Mouse (Mus musculus): ENCODE results near the gene Faf2. TPM values are rescaled to one million over a fixed set of nuclear protein-coding genes. Genes with fewer than 3 reads are reported as not detected.

Gene Faf2
- total and polyA plus RNA-seq, 2 experiments from 2014 or later = 41.9 to 65.0 TPM

DNA sequence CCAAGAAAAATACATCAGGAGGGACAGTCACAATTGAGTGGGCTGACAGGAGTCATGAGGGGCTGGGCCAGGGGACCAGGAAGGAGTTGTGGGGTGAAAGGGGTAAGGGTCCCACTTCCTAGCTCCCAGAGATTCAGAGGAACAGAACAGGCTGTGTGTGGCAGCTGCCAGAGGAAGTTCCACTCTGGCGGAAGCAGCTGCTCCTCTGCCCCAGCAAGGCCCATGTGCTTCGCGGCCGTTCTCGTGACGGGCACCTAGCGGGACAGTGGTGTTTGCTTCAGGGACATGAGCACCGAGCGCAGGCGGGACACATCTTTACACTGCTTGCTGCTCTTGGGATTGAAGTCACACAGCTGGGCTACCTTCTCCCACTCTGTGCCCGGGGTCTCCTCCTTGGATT lies 28.0 kb upstream of the Faf2 start:
- Histone ChIP-seq H3K4me1 (ENCODE audit: insufficient read depth, low read length) (peaks cover 9% of the 10 kb centered on the region), H3K9me3 (ENCODE audit: low read length) (no peaks in the 10 kb centered on the region), H3K27ac (no peak overlapping the region), H3K4me3 (ENCODE audit: low read length) (no peak overlapping the region), H3K9ac (replicated peaks; ENCODE audit: low read length) (no peak overlapping the region), H3K36me3 (ENCODE audit: insufficient read depth, low read length) (peaks cover 7% of the 10 kb centered on the region; the same call in 1 of the 2 replicates), H3K4me2 (ENCODE audit: low read depth, low read length) (no peak overlapping the region), H3K27me3 (ENCODE audit: insufficient read depth, low read length) (no peaks in the 10 kb centered on the region)
- ATAC-seq (no peak), DNase-seq (ENCODE audit: low spot score) (no peak)
- TF ChIP-seq CTCF (IDR thresholded peaks at IDR 0.05; ENCODE audit: low read depth) = no peak
- 82% methylated on average over 11 of the region's 11 CpGs for WGBS

- H3K4me2 ChIP-seq (ENCODE audit: low read depth, low read length) = no peak overlapping the region
- no peaks in the 10 kb centered on the region for H3K9me3 ChIP-seq (ENCODE audit: low read length)
- no peaks in the 10 kb centered on the region for H3K27me3 ChIP-seq (ENCODE audit: insufficient read depth, low read length)
- H3K4me1 ChIP-seq (ENCODE audit: insufficient read depth, low read length) = peaks cover 6% of the 10 kb centered on the region
- peaks cover 13% of the 10 kb centered on the region; the same call in 1 of the 2 replicates for H3K36me3 ChIP-seq (ENCODE audit: insufficient read depth, low read length)
- DNase-seq (ENCODE audit: low spot score) (no peak), ATAC-seq (no peak)
- no peak overlapping the region for H3K4me3 ChIP-seq (ENCODE audit: low read length)
- no peak overlapping the region for H3K27ac ChIP-seq
- WGBS = 70% methylated on average over 8 of the region's 8 CpGs
- no peak for TF ChIP-seq CTCF (IDR thresholded peaks at IDR 0.05; ENCODE audit: low read depth)
- H3K9ac ChIP-seq (replicated peaks; ENCODE audit: low read length) = no peak overlapping the region
These were observed 25.4 kb upstream of the Faf2 start for GRCm38 (mm10) chr13:54596107-54596690.

DNA sequence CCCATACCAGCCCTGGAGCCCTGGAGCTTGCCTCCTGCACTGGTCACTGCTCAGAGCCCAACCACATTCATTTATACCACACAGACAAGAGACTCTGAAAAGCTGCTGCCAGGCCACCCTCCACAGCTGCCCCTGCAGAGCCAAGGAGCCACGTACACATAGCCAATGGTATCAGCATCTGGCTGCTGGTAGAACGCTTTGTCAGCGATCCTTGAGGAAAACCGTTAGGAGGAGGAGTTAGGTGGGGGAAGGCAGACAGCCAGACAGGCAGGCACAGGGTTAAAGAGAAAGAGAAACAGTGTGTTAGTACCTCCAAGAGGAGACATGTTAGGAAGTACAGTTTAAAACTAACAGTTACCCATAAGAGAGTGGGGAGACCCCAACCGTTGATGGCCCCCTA lies 24.7 kb upstream of the Faf2 start:
- WGBS = 60% methylated on average over 5 of the region's 5 CpGs
- TF ChIP-seq CTCF (IDR thresholded peaks at IDR 0.05; ENCODE audit: low read depth) = no peak
- peaks cover 14% of the 10 kb centered on the region; the same call in 1 of the 2 replicates for H3K36me3 ChIP-seq (ENCODE audit: insufficient read depth, low read length)
- no peak for DNase-seq (ENCODE audit: low spot score)
- no peaks in the 10 kb centered on the region for H3K9me3 ChIP-seq (ENCODE audit: low read length)
- no peak overlapping the region for H3K4me3 ChIP-seq (ENCODE audit: low read length)
- H3K27ac ChIP-seq = no peak overlapping the region
- H3K4me2 ChIP-seq (ENCODE audit: low read depth, low read length) = no peak overlapping the region
- H3K9ac ChIP-seq (replicated peaks; ENCODE audit: low read length) = no peak overlapping the region
- ATAC-seq = no peak
- H3K27me3 ChIP-seq (ENCODE audit: insufficient read depth, low read length) = no peaks in the 10 kb centered on the region
- H3K4me1 ChIP-seq (ENCODE audit: insufficient read depth, low read length) = no peaks in the 10 kb centered on the region

- Histone ChIP-seq H3K9ac (replicated peaks; ENCODE audit: low read length) (no peak overlapping the region), H3K4me1 (ENCODE audit: insufficient read depth, low read length) (no peaks in the 10 kb centered on the region), H3K27me3 (ENCODE audit: insufficient read depth, low read length) (no peaks in the 10 kb centered on the region), H3K4me3 (ENCODE audit: low read length) (no peak overlapping the region), H3K36me3 (ENCODE audit: insufficient read depth, low read length) (peaks cover 18% of the 10 kb centered on the region; the same call in 1 of the 2 replicates), H3K27ac (no peak overlapping the region), H3K9me3 (ENCODE audit: low read length) (no peaks in the 10 kb centered on the region), H3K4me2 (ENCODE audit: low read depth, low read length) (no peak overlapping the region)
- DNase-seq (ENCODE audit: low spot score) (no peak), ATAC-seq (no peak)
- 87% methylated on average over 12 of the region's 12 CpGs for WGBS
- TF ChIP-seq CTCF (IDR thresholded peaks at IDR 0.05; ENCODE audit: low read depth) = no peak
These were observed 22.9 kb upstream of the Faf2 start for GRCm38 (mm10) chr13:54598622-54599143.

DNA sequence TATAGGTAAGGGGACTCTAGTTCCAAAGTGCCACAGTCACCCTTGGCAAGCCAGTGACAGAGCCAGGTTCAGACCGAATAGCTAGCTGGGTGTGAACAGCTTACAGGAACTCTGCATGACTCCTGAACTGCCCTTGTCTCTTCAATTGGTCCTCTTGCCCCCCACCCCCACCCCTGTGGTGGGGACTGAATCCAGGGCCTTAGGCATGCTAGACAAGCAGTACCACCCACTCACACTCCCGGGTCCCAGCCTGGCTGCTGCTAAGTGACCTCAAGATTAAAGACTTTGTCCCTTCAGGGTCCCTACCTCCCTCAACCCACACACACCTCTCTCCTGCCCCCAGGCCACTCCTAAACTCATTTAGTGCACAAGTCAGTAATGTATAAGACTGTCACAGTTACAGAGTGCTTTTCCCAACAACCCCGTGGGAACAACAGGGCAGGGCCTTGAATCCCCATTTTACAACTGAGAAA lies 18.9 kb upstream of the Faf2 start:
- Histone ChIP-seq H3K4me2 (ENCODE audit: low read depth, low read length) (no peak overlapping the region), H3K9ac (replicated peaks; ENCODE audit: low read length) (no peak overlapping the region), H3K4me3 (ENCODE audit: low read length) (no peak overlapping the region), H3K9me3 (ENCODE audit: low read length) (no peaks in the 10 kb centered on the region), H3K36me3 (ENCODE audit: insufficient read depth, low read length) (peaks cover 23% of the 10 kb centered on the region; the same call in 1 of the 2 replicates), H3K4me1 (ENCODE audit: insufficient read depth, low read length) (no peaks in the 10 kb centered on the region), H3K27ac (no peak overlapping the region), H3K27me3 (ENCODE audit: insufficient read depth, low read length) (no peaks in the 10 kb centered on the region)
- ATAC-seq (no peak), DNase-seq (ENCODE audit: low spot score) (no peak)
- no peak for TF ChIP-seq CTCF (IDR thresholded peaks at IDR 0.05; ENCODE audit: low read depth)
- WGBS = 53% methylated on average over 3 of the region's 3 CpGs

DNA sequence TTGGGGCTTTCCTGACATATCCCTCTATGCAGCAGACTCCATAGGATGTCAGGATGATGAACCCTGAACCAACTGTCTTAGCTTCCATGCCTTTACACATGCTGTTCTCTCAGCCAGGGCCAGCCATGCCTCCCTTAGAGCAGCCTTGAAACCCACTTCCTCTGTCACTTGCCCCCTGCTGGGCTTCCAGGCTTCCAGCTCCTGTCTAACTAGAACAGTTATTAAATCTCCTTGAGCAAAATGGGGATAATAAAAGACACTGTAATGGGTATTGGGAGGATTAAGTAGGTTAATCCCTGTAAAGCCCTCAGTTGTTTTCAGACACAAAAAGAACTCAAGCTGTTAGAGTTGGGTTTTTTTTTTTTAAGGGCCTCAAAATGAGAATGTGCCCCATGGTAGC lies 18.1 kb upstream of the Faf2 start:
- Histone ChIP-seq H3K27me3 (ENCODE audit: insufficient read depth, low read length) (no peaks in the 10 kb centered on the region), H3K9me3 (ENCODE audit: low read length) (no peaks in the 10 kb centered on the region), H3K4me2 (ENCODE audit: low read depth, low read length) (no peak overlapping the region), H3K9ac (replicated peaks; ENCODE audit: low read length) (no peak overlapping the region), H3K4me1 (ENCODE audit: insufficient read depth, low read length) (peaks cover 6% of the 10 kb centered on the region), H3K27ac (no peak overlapping the region), H3K36me3 (ENCODE audit: insufficient read depth, low read length) (peaks cover 21% of the 10 kb centered on the region; the same call in 1 of the 2 replicates), H3K4me3 (ENCODE audit: low read length) (no peak overlapping the region)
- ATAC-seq (no peak), DNase-seq (ENCODE audit: low spot score) (peak; percentile 16)
- no peak for TF ChIP-seq CTCF (IDR thresholded peaks at IDR 0.05; ENCODE audit: low read depth)

GRCm38 (mm10) chr13:54604221-54604620 lies 17.4 kb upstream of the Faf2 start:
- Histone ChIP-seq H3K4me2 (ENCODE audit: low read depth, low read length) (no peak overlapping the region), H3K9me3 (ENCODE audit: low read length) (no peaks in the 10 kb centered on the region), H3K27ac (no peak overlapping the region), H3K36me3 (ENCODE audit: insufficient read depth, low read length) (peaks cover 20% of the 10 kb centered on the region; the same call in 1 of the 2 replicates), H3K4me1 (ENCODE audit: insufficient read depth, low read length) (peaks cover 13% of the 10 kb centered on the region), H3K9ac (replicated peaks; ENCODE audit: low read length) (no peak overlapping the region), H3K27me3 (ENCODE audit: insufficient read depth, low read length) (no peaks in the 10 kb centered on the region), H3K4me3 (ENCODE audit: low read length) (no peak overlapping the region)
- DNase-seq (ENCODE audit: low spot score) (no peak), ATAC-seq (no peak)
- 52% methylated on average over 4 of the region's 4 CpGs for WGBS
- TF ChIP-seq CTCF (IDR thresholded peaks at IDR 0.05; ENCODE audit: low read depth) = no peak
